Mouse (Mus musculus): ENCODE measurements around the gene Ccr10. TPM values are rescaled to one million over a fixed set of nuclear protein-coding genes. Genes with fewer than 3 reads are reported as not detected.
"Not testable (repeated sequence)": the region's sequence is repeated elsewhere in the genome, so short reads cannot be mapped to it uniquely, and the experiment has no call there.

Ccr10 gene
- total RNA-seq, 1 experiment from 2014 or later, result 0.18 TPM

GRCm38 (mm10) chr11:101171721-101172433 is 3.4 kb downstream of the Ccr10 start:
- peak; percentile 80 for DNase-seq

DNA sequence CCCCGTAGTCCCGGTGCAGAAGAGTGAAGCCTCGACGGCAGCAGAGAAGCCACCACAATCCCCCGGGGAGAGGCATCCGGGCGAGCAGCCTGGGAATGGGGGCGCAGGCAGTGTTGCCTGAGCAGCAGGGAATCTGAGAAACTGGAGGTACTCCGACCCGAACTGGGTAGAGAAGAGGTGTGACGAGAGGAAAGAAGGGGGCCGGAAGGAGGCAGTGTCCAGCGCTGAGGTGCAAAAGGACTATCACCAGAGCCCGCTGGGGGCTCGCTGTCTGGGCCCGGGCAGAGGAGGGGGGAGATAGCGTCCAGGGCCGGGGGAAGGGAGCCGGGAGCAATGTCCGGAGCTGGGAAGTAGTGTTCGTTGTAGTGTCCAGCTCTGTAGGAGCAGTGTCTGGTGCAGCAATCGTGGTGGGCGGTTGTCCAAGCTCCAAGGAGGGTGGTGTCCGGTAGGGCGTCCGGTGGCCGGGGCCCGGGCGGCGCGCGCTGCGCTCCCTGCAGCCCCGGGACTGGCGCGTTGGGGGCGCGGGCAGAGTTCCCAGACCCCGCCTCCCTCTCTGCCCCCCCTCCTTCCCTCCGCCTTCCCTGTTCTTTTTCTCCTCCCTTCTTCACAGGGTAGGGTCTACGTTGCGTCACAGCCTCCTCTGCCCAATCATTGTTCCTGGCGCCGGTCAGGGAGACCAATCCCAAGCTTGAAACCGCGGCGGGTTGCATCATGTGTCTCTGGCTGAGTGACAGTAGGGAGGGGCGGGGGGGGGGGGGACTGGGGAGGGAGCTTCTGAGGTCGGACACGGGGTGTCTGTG is 4.2 kb downstream of the Ccr10 start, which contains the start of gene Plekhh3:
Gene Plekhh3, minus strand, starts transcription at position 541 of the 800 bp plus-strand sequence.
- DNase-seq, result peak; percentile 91

GRCm38 (mm10) chr11:101170354-101170810 is 4.9 kb downstream of the Ccr10 start, which contains the start of gene Cntnap1:
Gene Cntnap1, plus strand, starts transcription at chr11:101170523.
- peak; percentile 73 for DNase-seq

DNA sequence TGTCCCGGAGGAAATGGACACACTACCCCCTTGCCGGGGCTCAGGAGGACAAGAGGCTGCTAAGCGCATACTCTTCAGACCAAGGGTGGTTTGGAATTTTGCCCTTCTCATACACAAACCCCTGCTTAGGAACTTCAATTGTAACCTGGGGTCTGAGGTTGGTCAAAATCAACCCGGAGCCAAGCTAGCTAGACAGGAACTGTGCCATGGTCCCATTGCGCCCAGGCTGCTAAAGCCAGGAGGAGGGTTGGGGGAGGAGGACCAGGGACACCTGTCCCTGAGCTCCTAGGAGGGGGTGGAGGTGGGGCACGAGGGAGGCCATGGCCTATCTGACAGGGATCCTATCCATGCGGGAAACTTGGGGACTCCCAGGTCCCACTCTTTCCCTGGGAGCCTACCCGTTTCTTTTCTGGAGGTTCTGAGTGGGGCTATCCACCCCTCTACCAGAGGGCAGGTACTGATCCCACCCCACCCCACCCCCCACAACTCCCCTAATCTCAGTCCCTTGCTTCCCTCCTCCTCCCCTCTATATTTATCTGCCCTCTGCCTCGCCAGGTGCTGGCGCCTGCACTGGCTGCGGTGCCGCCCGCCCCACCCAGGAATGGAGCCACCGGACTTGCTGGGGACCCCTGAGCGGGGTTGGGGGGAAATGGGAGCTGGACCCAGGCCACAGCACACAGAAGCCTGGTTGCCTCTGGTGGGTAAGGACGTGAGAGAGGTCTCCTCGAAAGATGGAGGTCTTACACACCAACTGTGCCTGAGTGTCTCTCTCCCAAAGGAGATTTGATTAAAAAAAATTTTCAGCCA is 5.7 kb downstream of the Ccr10 start:
- peak; percentile 28 for DNase-seq

DNA sequence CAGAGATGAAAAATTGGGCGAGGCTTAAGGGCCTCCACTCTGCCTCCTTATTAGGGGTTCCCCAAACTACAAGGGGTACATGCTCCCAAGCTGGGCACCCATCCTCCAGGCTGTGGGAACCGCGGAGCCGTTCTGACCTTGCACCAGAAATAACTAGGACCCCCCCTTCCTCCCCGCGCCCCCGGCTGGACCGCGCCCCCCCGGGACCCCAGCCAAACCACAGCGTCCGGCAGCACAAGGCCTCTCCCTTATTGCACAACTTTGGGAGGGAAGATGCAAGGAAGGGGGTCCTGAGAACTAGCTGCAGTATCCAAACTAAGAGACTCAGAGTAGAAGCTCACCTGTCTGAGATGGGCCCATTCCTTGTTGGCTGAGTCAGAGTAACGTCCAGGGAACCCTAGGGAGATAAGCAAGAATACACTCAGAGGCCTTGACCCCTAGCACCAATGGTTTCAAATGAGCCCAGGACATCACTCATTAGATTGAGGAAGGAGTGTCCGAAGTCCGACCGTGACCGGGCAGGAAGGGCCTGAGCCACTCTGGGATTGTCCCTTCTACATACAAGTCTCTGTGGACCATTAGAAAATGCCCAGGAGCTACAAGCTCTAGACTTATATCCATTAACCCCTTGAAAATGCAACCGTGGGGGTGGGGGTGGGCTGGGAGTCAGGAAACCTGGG is 6.8 kb downstream of the Ccr10 start:
- peak; percentile 68 for DNase-seq

DNA sequence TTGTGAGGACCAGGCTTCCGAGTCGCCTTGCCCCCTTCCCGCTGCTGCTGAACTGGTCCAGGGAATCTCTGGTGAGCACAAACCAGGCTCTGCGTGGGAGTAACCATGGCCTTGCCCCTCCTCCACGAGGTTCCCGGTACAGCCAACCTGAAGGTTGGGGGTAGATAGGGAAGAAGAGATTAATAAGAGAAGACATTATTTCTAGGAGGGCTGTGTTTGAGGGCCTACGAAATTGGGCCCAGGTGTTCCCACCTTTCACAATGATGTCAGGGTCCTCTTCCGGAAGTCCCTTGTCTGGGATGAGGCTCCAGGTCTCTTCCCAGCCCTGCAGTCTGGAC is 7.3 kb downstream of the Ccr10 start:
- no peak for DNase-seq

DNA sequence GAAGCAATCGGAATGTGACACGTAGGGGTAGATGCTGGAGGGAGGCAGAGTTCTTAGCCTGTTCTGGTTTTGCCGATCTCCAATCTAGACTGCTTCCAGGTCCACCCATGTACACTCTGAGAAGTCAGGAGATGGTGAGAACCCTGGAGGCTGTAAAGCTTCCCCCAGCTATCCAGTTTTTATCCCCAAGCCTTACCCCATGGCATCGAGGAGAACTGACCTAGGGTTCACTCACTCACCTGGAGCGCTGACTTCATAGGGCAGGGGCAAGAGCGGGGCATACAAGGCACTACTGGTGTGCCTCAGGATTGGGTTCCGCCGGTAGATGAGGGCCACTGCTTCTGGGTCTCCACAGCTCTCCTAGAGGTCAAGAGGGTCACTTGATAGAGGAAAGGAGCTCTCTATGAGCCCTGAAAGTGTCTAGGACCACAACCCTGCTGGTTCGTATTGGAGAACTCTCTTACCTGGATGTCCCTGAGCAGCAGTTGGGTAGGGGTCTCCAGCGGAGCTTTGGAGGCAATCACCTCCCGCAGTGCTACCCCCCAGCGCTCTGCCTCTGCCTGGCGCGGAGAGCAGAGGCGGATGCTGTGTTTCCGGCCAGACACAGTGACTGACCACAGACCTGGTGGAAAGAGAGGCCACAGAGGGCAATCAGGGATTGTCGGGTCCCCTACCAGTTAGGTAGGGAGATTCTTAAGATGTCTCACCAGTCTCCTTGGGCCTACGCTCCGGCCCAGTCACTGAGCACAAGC is 7.9 kb downstream of the Ccr10 start:
- no peak for DNase-seq

GRCm38 (mm10) chr11:101166357-101166756 is 8.9 kb downstream of the Ccr10 start:
- DNase-seq, result no peak

DNA sequence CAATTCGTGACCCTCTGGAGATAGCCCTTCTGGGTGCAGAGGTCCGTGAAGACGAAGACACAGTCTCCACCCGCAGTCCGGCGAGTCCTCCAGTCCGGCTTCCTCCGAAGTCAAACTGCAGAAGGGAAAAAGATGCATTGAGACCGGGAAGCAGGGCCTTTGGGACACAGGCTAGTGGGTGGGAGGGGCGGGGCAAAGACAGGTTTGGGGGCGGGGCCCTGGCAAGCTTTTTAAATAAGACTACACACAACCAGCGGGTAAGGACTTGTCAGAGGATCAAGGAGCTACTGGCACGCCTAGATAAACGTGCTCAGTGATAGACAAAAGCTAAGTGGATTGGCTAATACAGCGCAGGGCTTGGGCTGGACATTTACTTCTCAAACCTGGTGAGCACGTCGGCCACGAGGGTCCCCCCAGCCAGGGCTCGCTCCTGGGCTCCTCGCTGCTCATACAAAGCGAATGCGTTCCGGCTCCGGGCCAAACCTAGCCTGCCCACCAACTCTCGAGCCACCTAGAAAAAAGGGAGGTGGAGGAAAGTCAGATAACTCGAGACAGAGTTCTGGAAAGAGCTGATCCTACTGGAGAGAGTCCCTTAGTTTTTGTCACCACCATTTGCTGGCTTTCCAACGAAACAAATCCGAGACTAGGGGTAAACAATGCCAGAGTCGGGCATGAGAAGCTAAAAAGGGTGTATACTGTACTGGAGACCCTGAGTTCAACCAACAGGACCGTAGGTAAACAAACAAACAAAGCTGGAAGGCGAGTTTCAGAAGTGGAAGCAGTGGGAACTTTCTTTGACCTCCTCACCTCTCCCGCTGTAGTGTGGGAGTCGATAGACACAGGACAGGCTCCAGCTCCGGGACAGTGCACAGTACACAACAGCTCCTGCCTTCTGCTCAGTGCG is 10.3 kb downstream of the Ccr10 start:
- no peak for DNase-seq

- no peak for DNase-seq
Observed at GRCm38 (mm10) chr11:101164351-101164665, 10.9 kb downstream of the Ccr10 start.

DNA sequence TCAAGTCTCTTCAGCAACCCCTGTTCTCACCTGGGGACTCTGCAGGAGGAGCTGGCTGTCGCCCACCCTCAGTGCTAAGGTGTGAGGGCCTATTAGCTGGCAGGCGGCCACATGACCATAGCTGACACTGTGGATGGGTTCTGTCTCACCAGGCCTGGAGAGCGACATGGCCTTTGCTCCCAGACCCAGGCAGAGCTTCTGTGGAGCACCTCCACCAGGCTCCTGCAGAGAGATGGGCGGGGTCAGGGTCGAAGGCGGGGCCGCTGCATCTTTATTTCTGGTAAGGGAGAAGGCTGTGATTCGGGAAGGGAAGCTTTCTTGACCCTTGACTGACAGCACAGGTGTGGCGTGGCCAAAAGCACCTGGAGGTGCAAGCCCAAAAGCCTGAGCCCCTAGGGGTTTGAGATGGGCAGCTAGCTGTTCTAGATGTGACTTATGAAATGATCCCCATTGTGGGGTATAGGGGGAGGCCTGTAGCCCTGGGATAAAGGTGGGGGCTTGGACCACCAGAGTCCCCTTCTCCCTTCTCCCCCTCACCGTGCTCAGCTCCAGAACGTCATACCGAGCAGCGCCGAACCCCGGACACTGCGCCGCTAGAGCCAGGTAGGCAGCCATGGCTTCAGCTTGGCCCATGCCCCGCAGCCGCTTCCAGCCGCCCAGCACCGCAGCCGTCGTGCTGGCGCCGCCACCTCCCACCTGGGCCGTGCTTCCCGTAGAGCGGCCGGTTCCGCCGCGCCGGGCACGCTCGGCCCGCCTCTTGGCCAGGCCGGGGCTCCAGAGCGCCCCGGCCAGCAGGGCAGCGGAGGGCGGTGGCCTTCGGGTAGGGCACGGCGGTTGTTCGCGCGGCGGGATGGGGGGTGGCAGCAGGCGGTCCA is 11.5 kb downstream of the Ccr10 start:
- DNase-seq, result no peak

DNA sequence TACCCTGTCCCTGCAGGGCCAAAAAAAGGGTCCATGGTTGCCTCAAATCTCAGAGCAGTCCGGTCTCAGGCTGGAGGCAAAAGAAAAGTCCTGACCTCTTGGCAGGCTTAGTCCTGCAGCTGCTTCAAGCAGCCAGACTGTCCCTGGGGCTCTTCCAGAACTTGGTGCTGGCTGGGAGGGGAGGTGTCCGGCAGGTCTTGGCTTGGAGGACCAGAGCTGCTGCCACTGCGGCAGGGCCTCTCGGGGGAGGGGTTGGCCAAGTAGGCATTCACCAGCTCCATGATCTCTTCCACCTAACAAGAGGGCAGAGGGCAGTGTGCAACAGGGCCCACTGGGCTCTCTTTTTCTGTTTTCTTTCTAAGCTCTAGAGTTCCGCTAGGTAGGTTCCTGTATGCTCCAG is 12.5 kb downstream of the Ccr10 start:
- peak; percentile 54 for DNase-seq

- no peak for DNase-seq
Observed at GRCm38 (mm10) chr11:101162301-101162700, 12.9 kb downstream of the Ccr10 start.

DNA sequence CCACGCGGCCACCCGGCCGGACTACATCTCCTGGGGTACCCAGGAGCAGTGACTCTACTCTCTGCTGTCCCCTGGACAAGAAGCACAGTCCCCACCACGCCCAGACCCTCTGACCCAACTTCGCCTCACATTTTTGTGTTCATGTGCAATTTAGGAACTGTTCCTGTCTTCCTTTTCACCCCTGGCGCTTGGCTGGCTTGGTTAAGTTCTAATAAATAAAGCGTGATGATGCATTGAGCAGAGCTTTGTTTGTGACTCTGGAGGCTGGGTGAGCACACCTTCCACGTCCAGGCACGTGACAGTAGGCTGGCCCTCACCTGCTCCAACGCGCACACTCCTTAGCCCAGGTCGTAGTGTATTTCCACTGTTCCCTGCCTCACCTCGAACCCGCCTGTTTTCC is 13.7 kb downstream of the Ccr10 start:
- DNase-seq, result no peak

DNA sequence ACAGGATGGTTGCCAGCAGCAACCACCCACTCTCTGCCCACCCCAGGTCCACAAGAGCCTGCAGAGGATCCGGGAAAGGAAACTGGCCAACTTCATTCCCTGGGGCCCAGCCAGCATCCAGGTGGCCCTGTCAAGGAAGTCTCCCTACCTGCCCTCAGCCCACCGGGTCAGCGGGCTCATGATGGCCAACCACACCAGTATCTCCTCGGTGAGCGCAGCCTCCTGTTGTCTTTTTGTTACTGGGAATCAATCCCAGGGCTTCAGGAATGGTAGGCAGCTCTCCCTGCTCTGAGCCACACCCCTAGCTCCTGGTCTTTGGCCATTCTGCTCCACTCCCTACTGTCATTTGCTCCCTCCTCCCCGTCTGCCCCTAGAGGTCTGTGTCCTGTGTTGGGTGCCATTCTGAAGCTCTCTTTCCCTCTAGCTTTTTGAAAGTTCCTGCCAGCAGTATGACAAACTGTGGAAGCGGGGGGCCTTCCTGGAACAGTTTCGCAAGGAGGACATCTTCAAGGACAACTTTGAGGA is 14.2 kb downstream of the Ccr10 start:
- DNase-seq, result not testable (repeated sequence)

GRCm38 (mm10) chr11:101160151-101160550 is 15.1 kb downstream of the Ccr10 start:
- not testable (repeated sequence) for DNase-seq

- peak; percentile 64 for DNase-seq
Observed at GRCm38 (mm10) chr11:101155728-101156371, 19.4 kb downstream of the Ccr10 start, which contains the start of gene Tubg2. Gene Tubg2, plus strand, starts transcription at chr11:101155907.

DNA sequence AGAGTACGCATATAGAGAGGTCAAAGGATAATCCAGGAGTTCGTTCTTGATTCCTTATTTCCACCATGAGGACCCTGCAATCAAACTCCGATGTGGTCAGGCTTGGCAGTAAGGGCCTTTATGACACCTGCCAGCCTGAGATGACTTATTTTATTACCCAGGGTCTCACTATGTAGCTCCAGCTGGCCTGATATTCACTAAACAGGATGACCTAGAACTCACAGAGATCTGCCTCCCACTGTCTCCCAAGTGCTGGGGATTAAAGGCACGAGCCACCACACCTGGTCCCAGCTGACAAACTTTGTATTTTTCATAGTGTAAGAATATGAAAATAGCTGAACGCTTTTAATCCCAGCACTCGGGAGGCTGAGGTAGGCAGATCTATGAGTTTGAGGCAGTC is 20.1 kb downstream of the Ccr10 start:
- no peak for DNase-seq
